Mouse (Mus musculus): ENCODE measurements around the gene Trp53tg5. TPM values are rescaled to one million over a fixed set of nuclear protein-coding genes. Genes with fewer than 3 reads are reported as not detected.
A peak's percentile ranks its signal among the peaks of the same experiment; 100 is the strongest.

Gene Trp53tg5
- total and polyA plus RNA-seq, 2 experiments from 2014 or later: not detected

GRCm38 (mm10) chr2:164486258-164487114, 13.0 kb upstream of the Trp53tg5 start:
- H3K9me3 ChIP-seq (ENCODE audit: low read length): no peaks in the 10 kb centered on the region
- H3K4me1 ChIP-seq (ENCODE audit: insufficient read depth, low read length): no peaks in the 10 kb centered on the region
- peaks cover 12% of the 10 kb centered on the region; the same call in 1 of the 2 replicates for H3K36me3 ChIP-seq (ENCODE audit: insufficient read depth, low read length)
- no peak; the same call in 1 of the 2 replicates for TF ChIP-seq CTCF (IDR thresholded peaks at IDR 0.05; ENCODE audit: low read depth)
- peak overlapping the region; percentile 63 for H3K4me3 ChIP-seq (ENCODE audit: low read length)
- peak overlapping the region; percentile 72 for H3K27ac ChIP-seq
- peak; percentile 75 for ATAC-seq
- peak overlapping the region; percentile 98 for H3K4me2 ChIP-seq (ENCODE audit: low read depth, low read length)
- WGBS: under 1% methylated on average over 72 of the region's 90 CpGs
- H3K27me3 ChIP-seq (ENCODE audit: insufficient read depth, low read length): no peaks in the 10 kb centered on the region
- peak; percentile 80 for DNase-seq (ENCODE audit: low spot score)
- peak overlapping the region; percentile 77 for H3K9ac ChIP-seq (replicated peaks; ENCODE audit: low read length)

- DNase-seq (ENCODE audit: low spot score) (peak; percentile 30), ATAC-seq (peak; percentile 51)
- peak within 1 kb of the TSS; percentile 63 for H3K4me3 ChIP-seq (ENCODE audit: low read length)
- no peaks in the 10 kb centered on the region for H3K9me3 ChIP-seq (ENCODE audit: low read length)
- H3K27me3 ChIP-seq (ENCODE audit: insufficient read depth, low read length): no peaks in the 10 kb centered on the region
- H3K4me2 ChIP-seq (ENCODE audit: low read depth, low read length): peak within 1 kb of the TSS; percentile 98
- peak within 1 kb of the TSS; percentile 77 for H3K9ac ChIP-seq (replicated peaks; ENCODE audit: low read length)
- peak within 1 kb of the TSS; percentile 72 for H3K27ac ChIP-seq
- H3K36me3 ChIP-seq (ENCODE audit: insufficient read depth, low read length): peaks cover 12% of the 10 kb centered on the region; the same call in 1 of the 2 replicates
- WGBS: 1% methylated on average over 26 of the region's 26 CpGs
- H3K4me1 ChIP-seq (ENCODE audit: insufficient read depth, low read length): no peaks in the 10 kb centered on the region
- no peak for TF ChIP-seq CTCF (IDR thresholded peaks at IDR 0.05; ENCODE audit: low read depth)
These were observed 12.2 kb upstream of the Trp53tg5 start, which contains the start of gene Dbndd2 for GRCm38 (mm10) chr2:164485681-164486257. Dbndd2 (plus strand) TSS chr2:164486106.

GRCm38 (mm10) chr2:164470254-164470653, 3.3 kb downstream of the Trp53tg5 start:
- WGBS: 36% methylated on average over 10 of the region's 10 CpGs
- TF ChIP-seq CTCF (IDR thresholded peaks at IDR 0.05; ENCODE audit: low read depth): peak; percentile 70

GRCm38 (mm10) chr2:164466787-164467186, 6.7 kb downstream of the Trp53tg5 start:
- H3K27me3 ChIP-seq (ENCODE audit: insufficient read depth, low read length): no peaks in the 10 kb centered on the region
- no peak for TF ChIP-seq CTCF (IDR thresholded peaks at IDR 0.05; ENCODE audit: low read depth)
- H3K36me3 ChIP-seq (ENCODE audit: insufficient read depth, low read length): peaks cover 33% of the 10 kb centered on the region
- no peak overlapping the region for H3K4me3 ChIP-seq (ENCODE audit: low read length)
- H3K4me1 ChIP-seq (ENCODE audit: insufficient read depth, low read length): 0 out of 2 replicates have a peak, but pooled peaks cover 4% of the 10 kb centered on the region
- ATAC-seq: no peak
- no peak overlapping the region for H3K4me2 ChIP-seq (ENCODE audit: low read depth, low read length)
- H3K9me3 ChIP-seq (ENCODE audit: low read length): no peaks in the 10 kb centered on the region
- 88% methylated on average over 5 of the region's 5 CpGs for WGBS
- H3K9ac ChIP-seq (replicated peaks; ENCODE audit: low read length): no peak overlapping the region
- DNase-seq (ENCODE audit: low spot score): no peak
- no peak overlapping the region for H3K27ac ChIP-seq

More at GRCm38 (mm10) chr2:164470254-164470653, 3.3 kb downstream of the Trp53tg5 start:
- Histone ChIP-seq H3K4me1 (ENCODE audit: insufficient read depth, low read length) (no peaks in the 10 kb centered on the region), H3K9ac (replicated peaks; ENCODE audit: low read length) (no peak overlapping the region), H3K27me3 (ENCODE audit: insufficient read depth, low read length) (no peaks in the 10 kb centered on the region), H3K4me3 (ENCODE audit: low read length) (no peak overlapping the region), H3K36me3 (ENCODE audit: insufficient read depth, low read length) (peaks cover 32% of the 10 kb centered on the region), H3K4me2 (ENCODE audit: low read depth, low read length) (no peak overlapping the region), H3K27ac (no peak overlapping the region), H3K9me3 (ENCODE audit: low read length) (no peaks in the 10 kb centered on the region)
- ATAC-seq (no peak), DNase-seq (ENCODE audit: low spot score) (peak; percentile 71)

DNA sequence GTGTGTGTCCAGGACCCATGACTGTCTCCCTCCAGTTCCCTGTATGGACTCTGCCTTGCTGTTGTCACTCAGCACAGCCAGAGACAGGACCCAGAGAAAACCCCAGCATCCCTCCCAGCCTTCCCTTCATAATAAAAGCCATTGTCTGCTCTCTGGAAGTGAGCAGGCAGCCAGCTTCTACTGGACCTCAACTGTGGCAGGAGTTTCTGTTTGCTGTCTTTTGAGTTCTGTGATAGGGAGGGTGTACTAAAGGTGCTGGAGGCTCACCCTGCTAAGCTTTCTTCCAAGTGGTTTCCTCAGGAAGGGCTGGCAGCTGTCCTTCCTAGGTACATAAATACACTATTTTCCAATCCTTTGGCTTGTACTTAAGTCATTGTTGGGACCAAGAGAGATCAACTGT, 8.4 kb downstream of the Trp53tg5 start:
- Histone ChIP-seq H3K9me3 (ENCODE audit: low read length) (no peaks in the 10 kb centered on the region), H3K4me1 (ENCODE audit: insufficient read depth, low read length) (0 out of 2 replicates have a peak, but pooled peaks cover 5% of the 10 kb centered on the region), H3K36me3 (ENCODE audit: insufficient read depth, low read length) (peaks cover 33% of the 10 kb centered on the region), H3K27ac (no peak overlapping the region), H3K9ac (replicated peaks; ENCODE audit: low read length) (no peak overlapping the region), H3K27me3 (ENCODE audit: insufficient read depth, low read length) (no peaks in the 10 kb centered on the region), H3K4me3 (ENCODE audit: low read length) (no peak overlapping the region), H3K4me2 (ENCODE audit: low read depth, low read length) (no peak overlapping the region)
- DNase-seq (ENCODE audit: low spot score) (no peak), ATAC-seq (no peak)
- no peak for TF ChIP-seq CTCF (IDR thresholded peaks at IDR 0.05; ENCODE audit: low read depth)

DNA sequence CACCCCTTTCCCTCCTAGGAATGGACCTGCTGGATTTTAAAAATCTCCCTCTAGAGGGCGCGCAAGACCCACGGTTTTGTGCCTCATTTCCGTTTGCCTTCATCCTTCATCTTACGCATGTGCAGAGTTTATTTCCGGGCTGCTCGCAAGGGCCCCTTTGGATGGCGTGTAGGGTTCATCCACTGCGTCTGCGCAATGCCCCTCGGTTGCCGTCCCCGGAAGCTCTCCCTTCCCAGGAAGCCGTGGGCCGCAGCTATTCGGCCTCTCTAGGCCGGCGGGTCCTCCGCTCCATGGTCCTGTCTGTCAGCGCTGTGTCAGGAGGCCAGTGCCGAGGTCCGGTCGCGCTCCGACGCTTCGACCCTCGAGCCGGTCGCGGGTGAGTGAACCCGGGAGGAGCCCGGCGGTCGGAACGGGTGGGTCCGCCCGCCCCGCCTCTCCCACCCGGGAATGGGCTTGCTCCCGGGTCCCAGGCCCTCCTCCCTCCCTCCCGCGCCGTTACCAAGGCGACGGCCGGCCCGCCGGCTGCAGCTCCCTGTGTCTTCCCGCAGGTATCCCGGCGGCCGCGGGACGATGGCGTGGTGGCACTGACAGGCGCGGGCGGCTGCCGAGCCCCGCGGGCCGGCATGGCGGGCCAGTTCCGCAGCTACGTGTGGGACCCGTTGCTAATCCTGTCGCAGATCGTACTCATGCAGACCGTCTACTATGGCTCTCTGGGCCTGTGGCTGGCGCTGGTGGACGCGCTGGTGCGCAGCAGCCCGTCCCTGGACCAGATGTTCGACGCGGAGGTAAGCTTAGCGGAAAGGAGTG, 12.6 kb downstream of the Trp53tg5 start, which contains the start of gene Gm20458:
Gene Gm20458 (plus strand): TSS at position 223 of the 807 bp plus-strand sequence.
- H3K4me2 ChIP-seq (ENCODE audit: low read depth, low read length): peak within 1 kb of the TSS; percentile 83
- no peaks in the 10 kb centered on the region for H3K27me3 ChIP-seq (ENCODE audit: insufficient read depth, low read length)
- peak within 1 kb of the TSS; percentile 84 for H3K9ac ChIP-seq (replicated peaks; ENCODE audit: low read length)
- no peaks in the 10 kb centered on the region for H3K9me3 ChIP-seq (ENCODE audit: low read length)
- peak; percentile 87 for TF ChIP-seq CTCF (IDR thresholded peaks at IDR 0.05; ENCODE audit: low read depth)
- DNase-seq (ENCODE audit: low spot score) (peak; percentile 99), ATAC-seq (peak; percentile 99)
- under 1% methylated on average over 72 of the region's 79 CpGs for WGBS
- peaks cover 24% of the 10 kb centered on the region for H3K36me3 ChIP-seq (ENCODE audit: insufficient read depth, low read length)
- H3K27ac ChIP-seq: peak within 1 kb of the TSS; percentile 93
- H3K4me1 ChIP-seq (ENCODE audit: insufficient read depth, low read length): peaks cover 5% of the 10 kb centered on the region; the same call in 1 of the 2 replicates
- H3K4me3 ChIP-seq (ENCODE audit: low read length): peak within 1 kb of the TSS; percentile 75

All from hindbrain, postnatal 0 days (tissue).